Mouse (Mus musculus) mouse embryonic stem cell (cell line): ENCODE measurements around the gene Zdhhc21.

Source experiments
- in situ Hi-C, 2 experiments: fragments of 300-500 bp; cut with MboI; formaldehyde crosslinking; loops; 1 replicate in 1 of 2; 3 replicates in 1 of 2; pipeline ENCODE4 v1.14.3; 2019 to 2020; ENCODE audit warnings: low sequenced_read_pairs in 2 of 2, low pct_unique_long_range_greater_than_20kb in 1 of 2, mixed read lengths in 1 of 2; ENCODE audit not compliant: unreplicated experiment in 1 of 2

Gene Zdhhc21

GRCm38 (mm10) chr4:82806176-82806757, 53.5 kb downstream of the Zdhhc21 start:
- in situ Hi-C loops, result no loop called here

- in situ Hi-C loops, result no loop called here
Measured at GRCm38 (mm10) chr4:82804019-82804418, 55.7 kb downstream of the Zdhhc21 start.

GRCm38 (mm10) chr4:82793608-82794007, 66.2 kb downstream of the Zdhhc21 start:
- in situ Hi-C loops, result no loop called here

DNA sequence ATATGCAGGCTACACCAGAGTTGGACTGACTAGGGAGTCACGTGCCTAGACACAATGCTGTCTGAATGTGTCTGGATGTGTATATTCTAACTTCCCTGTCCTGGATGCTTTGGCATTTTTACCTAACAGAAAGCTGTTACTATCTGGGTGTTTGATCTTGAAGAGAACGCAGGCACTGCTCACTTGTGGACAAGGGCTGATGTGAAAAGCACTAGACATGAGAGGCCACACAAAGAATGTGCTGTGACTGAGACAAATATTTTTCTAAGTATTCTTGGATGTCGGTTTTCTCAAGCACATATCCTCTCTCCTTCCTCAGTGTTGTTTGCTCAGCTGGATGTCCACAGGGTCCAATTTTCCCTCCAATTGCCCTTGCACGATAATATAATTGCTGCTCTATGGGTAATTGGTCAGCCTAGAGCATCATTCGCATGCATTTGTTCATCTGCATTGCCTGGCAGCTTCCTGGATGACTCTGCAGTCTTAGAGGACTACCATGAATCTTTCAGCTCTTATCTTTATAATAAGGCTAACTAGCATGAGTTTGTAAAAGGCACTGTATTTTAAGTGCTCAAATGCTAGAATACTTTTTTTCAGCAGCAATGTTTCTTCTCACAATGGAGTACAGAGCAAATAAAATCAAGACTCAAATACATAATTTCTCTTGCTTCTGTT, 66.7 kb downstream of the Zdhhc21 start:
- in situ Hi-C loops, result no loop called here

DNA sequence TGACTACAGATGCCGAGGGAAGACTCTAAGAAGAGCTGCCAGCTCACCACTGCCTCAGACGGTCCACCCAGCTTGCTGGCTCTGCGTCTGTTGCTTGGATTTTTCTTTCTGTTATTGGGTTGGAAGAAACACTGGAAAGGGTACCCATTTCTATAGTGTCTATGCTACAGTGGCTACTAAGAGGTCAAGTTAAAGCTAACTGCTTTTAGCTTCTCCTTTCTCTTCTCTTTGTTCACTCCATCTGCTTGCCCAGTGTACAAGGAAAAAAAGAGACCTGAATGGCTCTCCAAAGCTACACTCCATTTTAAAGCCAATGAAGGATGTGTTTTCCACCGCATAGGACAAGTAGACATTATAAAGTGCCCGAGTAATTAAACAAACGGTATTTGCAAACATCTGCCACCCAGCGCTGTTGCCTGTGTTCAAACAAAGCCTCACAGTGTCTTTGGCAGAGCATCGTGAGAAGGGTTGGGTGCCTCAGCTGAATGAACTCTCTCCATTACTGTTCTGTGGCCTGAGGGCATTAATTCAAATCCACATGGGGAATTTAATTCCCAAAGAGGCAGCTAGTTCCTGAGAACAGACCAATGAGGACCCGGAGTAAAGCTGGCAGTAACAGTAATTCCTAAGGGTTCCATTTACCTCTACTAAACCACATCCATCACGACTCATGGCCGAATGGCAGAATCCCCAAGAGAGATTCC, 94.1 kb downstream of the Zdhhc21 start:
- in situ Hi-C loops, result no loop called here

DNA sequence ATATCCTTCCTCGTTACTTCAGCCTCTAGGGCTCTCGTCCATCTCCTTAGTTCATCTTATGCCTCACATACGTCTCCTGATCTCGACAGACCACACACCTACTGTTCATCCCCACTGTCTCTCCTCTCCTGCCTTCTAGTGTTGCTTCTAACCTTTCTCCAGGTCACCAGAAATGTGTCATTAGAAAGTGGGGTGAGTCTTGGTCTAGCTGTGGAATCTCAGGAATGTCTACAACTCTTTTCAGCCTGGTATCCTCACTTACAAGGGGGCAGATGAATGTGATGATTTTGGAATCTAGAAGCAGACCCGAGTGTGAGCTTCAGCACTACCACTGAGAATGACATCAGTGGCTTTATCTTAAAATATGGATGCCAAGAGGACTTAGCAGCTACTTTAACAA, 96.2 kb downstream of the Zdhhc21 start:
- in situ Hi-C loops, result no loop called here

GRCm38 (mm10) chr4:82762430-82763119, 97.2 kb downstream of the Zdhhc21 start:
- in situ Hi-C loops, result no loop called here

- in situ Hi-C loops, result no loop called here
Measured at GRCm38 (mm10) chr4:82756295-82756626, 103.5 kb downstream of the Zdhhc21 start.

GRCm38 (mm10) chr4:82755616-82756294, 104.0 kb downstream of the Zdhhc21 start:
- in situ Hi-C loops, result no loop called here
